Mouse (Mus musculus) inflammation-experienced regulatory T-cells, adult 6 months (primary cell): ENCODE results near the gene Serpina3k. TPM values are rescaled to one million over a fixed set of nuclear protein-coding genes. Genes with fewer than 3 reads are reported as not detected.
"Not testable (repeated sequence)": the region's sequence is repeated elsewhere in the genome, so short reads cannot be mapped to it uniquely, and the experiment has no call there.

Experiments used
- ATAC-seq: one replicate; pipeline ENCODE4 v1.8.0; 2017
- polyA plus RNA-seq, 3 experiments: library from polyadenylated mRNA; unstranded; fragments of 100-300 nt; shearing (Covaris generic); gene quantifications; one replicate each; pipeline ENCODE4 v1.2.1; 2017

Gene Serpina3k
- polyA plus RNA-seq, 3 experiments from 2014 or later = not detected

GRCm38 (mm10) chr12:104391057-104391456 lies 52.8 kb downstream of the Serpina3k start:
- ATAC-seq = not testable (repeated sequence)

Other genes with a start within 250 kb of the Serpina3k start
- not detected for gene Serpina5, start 237.4 kb upstream of the Serpina3k start, polyA plus RNA-seq
- not detected for gene Serpina3a, start 225.8 kb upstream of the Serpina3k start, polyA plus RNA-seq
- not detected for gene Serpina3b, start 210.5 kb upstream of the Serpina3k start, polyA plus RNA-seq
- gene Serpina3c, start 184.6 kb upstream of the Serpina3k start, polyA plus RNA-seq = not detected
- 10 to 100 TPM in 2 of 3 experiments, 1 to 10 TPM in 1; 7.8 to 38.7 (median 11.3) TPM for gene Serpina3f, start 123.9 kb upstream of the Serpina3k start, polyA plus RNA-seq
- 100 to 1,000 TPM; 239 to 411 (median 240) TPM for gene Serpina3g, start 102.2 kb upstream of the Serpina3k start, polyA plus RNA-seq
- gene Serpina3i, start 75.4 kb upstream of the Serpina3k start, polyA plus RNA-seq = not detected
- not detected for gene Serpina3j, start 23.9 kb upstream of the Serpina3k start, polyA plus RNA-seq
- gene Serpina3m, start within 50 bp of the Serpina3k start, polyA plus RNA-seq = not detected
- not detected for gene Serpina3n, start 68.2 kb downstream of the Serpina3k start, polyA plus RNA-seq
- not detected for gene Gsc, start 134.8 kb downstream of the Serpina3k start, polyA plus RNA-seq